Mouse (Mus musculus) erythroblast, embryonic 14.5 days (primary cell): ENCODE measurements around the gene Ank3. TPM values are rescaled to one million over a fixed set of nuclear protein-coding genes. Genes with fewer than 3 reads are reported as not detected.

Experiments
- H3K27me3 ChIP-seq: 2 replicates; pipeline ENCODE4 v1.6.1; 2012; ENCODE audit warnings: inconsistent platforms; ENCODE audit not compliant: control insufficient read depth
- H3K36me3 ChIP-seq: 2 replicates; pipeline ENCODE4 v1.6.1; 2012; ENCODE audit warnings: mild to moderate bottlenecking, inconsistent platforms; ENCODE audit not compliant: control insufficient read depth
- H3K4me1 ChIP-seq: 2 replicates; pipeline ENCODE4 v1.6.1; 2012; ENCODE audit warnings: inconsistent platforms; ENCODE audit not compliant: control insufficient read depth
- H3K4me3 ChIP-seq: replicated peaks from 2 replicates; pipeline ENCODE3; 2012; ENCODE audit warnings: moderate library complexity, mild to moderate bottlenecking, inconsistent platforms
- H3K9me3 ChIP-seq: 2 replicates; pipeline ENCODE4 v1.6.1; 2012; ENCODE audit warnings: low read length, inconsistent platforms, mixed read lengths; ENCODE audit not compliant: control insufficient read depth
- GATA1 ChIP-seq: IDR thresholded peaks from 2 replicates; pipeline ENCODE4 v1.6.1; 2012; ENCODE audit warnings: low read length, inconsistent platforms, mixed read lengths
- TAL1 ChIP-seq: IDR thresholded peaks from 3 replicates; pipeline ENCODE4 v1.6.1; 2012; ENCODE audit warnings: low read length, inconsistent platforms, mixed read lengths
- polyA plus RNA-seq: library from polyadenylated mRNA; stranded (reverse); fragments of >175 nt; gene quantifications from 2 replicates; pipeline ENCODE4 v1.2.3, GENCODE M21; 2012

Gene Ank3
- polyA plus RNA-seq, 1 experiment, result 0.03 TPM

GRCm38 (mm10) chr10:69781491-69781890 is 382.9 kb downstream of the Ank3 start:
- Histone ChIP-seq H3K36me3 (no peaks in the 10 kb centered on the region), H3K9me3 (no peaks in the 10 kb centered on the region), H3K4me1 (peaks cover 14% of the 10 kb centered on the region), H3K4me3 (no peak overlapping the region), H3K27me3 (no peaks in the 10 kb centered on the region)
- TF ChIP-seq TAL1 (no peak), GATA1 (no peak)

- H3K36me3 ChIP-seq, result no peaks in the 10 kb centered on the region
- H3K27me3 ChIP-seq, result no peaks in the 10 kb centered on the region
- H3K4me3 ChIP-seq, result no peak overlapping the region
- TF ChIP-seq TAL1, result no peak
- no peak for TF ChIP-seq GATA1
- no peaks in the 10 kb centered on the region for H3K9me3 ChIP-seq
- peaks cover 14% of the 10 kb centered on the region for H3K4me1 ChIP-seq
Measured at GRCm38 (mm10) chr10:69785235-69785634, 386.7 kb downstream of the Ank3 start.

GRCm38 (mm10) chr10:69785692-69786091 is 387.1 kb downstream of the Ank3 start:
- no peaks in the 10 kb centered on the region for H3K36me3 ChIP-seq
- H3K4me1 ChIP-seq, result peaks cover 14% of the 10 kb centered on the region
- H3K9me3 ChIP-seq, result no peaks in the 10 kb centered on the region
- H3K4me3 ChIP-seq, result no peak overlapping the region
- H3K27me3 ChIP-seq, result no peaks in the 10 kb centered on the region
- TF ChIP-seq TAL1 (no peak), GATA1 (no peak)

DNA sequence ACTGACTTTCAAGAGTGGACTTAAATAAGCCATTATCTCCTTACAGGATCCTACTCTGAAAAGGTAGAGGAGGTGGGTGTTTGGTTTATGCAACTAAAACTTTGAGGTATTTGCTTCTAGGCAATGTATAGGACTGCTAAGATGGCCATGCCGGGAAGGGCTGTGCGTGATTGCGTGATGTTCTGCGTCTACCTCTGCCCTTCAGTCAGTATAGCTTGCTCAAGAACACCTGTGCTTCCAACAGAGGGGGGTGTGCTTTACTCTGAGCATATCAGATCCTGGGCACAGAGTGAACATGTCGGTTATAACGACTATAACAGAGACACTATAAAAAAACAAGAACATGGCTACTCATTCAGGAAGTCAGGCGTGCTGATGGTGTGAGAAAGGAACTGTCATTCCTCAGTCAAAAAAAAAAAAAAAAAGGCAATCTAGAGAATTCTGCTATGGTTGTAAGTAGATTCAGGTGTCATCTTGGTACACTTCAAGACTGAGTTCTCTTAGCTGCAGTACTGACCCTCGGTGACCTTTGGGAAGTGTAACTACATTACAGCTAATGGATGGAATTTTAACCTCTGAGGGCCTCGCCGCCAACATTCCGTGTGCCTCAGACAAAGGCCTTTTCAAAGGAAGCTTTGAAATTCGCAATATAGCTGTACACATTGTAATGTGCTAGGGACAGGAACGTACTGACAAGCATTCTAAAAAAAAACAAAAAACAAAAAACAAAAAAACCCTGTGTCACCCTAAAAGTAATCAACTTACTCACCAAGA is 387.8 kb downstream of the Ank3 start:
- Histone ChIP-seq H3K4me1 (peaks cover 14% of the 10 kb centered on the region), H3K27me3 (no peaks in the 10 kb centered on the region), H3K4me3 (no peak overlapping the region), H3K9me3 (no peaks in the 10 kb centered on the region), H3K36me3 (no peaks in the 10 kb centered on the region)
- TF ChIP-seq GATA1 (no peak), TAL1 (no peak)

DNA sequence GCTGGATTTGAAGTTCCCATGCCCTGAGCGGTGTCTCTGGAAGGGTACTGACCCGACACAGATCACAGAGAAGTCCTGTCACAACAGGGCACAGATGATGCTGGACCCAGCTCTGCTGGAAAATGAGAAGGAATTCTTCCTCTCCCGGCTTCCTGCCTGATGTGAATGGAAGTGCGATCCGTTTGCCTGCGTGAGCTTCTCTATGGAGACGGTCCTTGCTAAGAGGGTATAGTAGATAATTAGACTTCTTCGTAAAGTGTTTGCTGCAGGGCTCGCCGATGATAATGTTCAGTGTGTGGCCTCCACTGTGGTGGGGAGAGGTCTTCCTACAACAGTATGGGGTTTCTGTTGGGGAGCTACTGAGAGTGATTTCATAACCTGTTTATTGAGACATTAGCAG is 388.8 kb downstream of the Ank3 start:
- Histone ChIP-seq H3K9me3 (no peaks in the 10 kb centered on the region), H3K4me3 (no peak overlapping the region), H3K4me1 (peaks cover 14% of the 10 kb centered on the region), H3K27me3 (no peaks in the 10 kb centered on the region), H3K36me3 (no peaks in the 10 kb centered on the region)
- TF ChIP-seq TAL1 (no peak), GATA1 (no peak)

DNA sequence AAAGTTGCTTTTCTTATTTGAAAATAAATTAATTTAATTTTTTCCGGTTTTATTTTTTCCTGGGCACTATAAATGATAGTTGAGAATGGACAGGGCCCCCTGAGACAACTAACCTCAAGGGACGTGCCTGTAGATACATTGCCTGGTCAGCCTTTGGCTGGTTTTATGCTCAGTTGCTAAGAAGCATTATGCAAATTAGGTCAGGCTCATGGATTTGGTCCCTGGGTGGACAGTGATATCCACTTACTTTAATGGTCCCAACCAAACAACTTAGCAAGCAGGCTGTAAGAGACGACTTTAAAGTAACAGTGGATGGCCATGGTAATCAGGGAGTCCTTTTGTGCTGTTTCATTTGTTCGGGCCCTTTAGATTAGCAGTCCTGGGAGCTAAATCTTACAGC is 392.0 kb downstream of the Ank3 start:
- Histone ChIP-seq H3K9me3 (peaks cover 2% of the 10 kb centered on the region; the same call in 1 of the 2 replicates), H3K4me3 (no peak overlapping the region), H3K27me3 (no peaks in the 10 kb centered on the region), H3K4me1 (peaks cover 5% of the 10 kb centered on the region), H3K36me3 (no peaks in the 10 kb centered on the region)
- no peak for TF ChIP-seq TAL1
- no peak for TF ChIP-seq GATA1

GRCm38 (mm10) chr10:69791951-69792350 is 393.4 kb downstream of the Ank3 start:
- no peak for TF ChIP-seq GATA1
- no peak for TF ChIP-seq TAL1
- Histone ChIP-seq H3K9me3 (peaks cover 2% of the 10 kb centered on the region; the same call in 1 of the 2 replicates), H3K36me3 (no peaks in the 10 kb centered on the region), H3K27me3 (no peaks in the 10 kb centered on the region), H3K4me1 (no peaks in the 10 kb centered on the region), H3K4me3 (no peak overlapping the region)

- Histone ChIP-seq H3K9me3 (peaks cover 2% of the 10 kb centered on the region; the same call in 1 of the 2 replicates), H3K36me3 (no peaks in the 10 kb centered on the region), H3K4me3 (no peak overlapping the region), H3K27me3 (no peaks in the 10 kb centered on the region), H3K4me1 (no peaks in the 10 kb centered on the region)
- no peak for TF ChIP-seq GATA1
- TF ChIP-seq TAL1, result no peak
Measured at GRCm38 (mm10) chr10:69792400-69792799, 393.8 kb downstream of the Ank3 start.

DNA sequence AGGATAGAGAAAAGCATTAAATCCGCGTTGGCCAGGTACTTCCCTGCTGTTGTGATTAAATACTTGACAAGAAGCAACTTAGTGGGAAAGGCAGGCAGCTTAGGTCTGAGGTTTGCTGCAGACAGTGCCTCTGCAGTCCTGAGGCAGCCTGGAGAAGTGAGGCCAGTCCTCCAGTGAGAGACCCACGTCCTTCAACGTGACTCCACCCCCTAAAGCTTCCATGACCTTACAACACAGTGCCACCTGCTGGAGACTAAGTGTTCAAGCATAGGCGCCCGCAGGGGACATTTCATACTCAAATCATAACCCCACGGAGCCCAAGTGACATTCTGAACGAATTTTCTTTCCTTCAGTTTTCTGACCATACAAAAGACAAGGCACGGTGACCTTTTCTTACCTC is 394.5 kb downstream of the Ank3 start:
- Histone ChIP-seq H3K4me3 (no peak overlapping the region), H3K9me3 (peaks cover 2% of the 10 kb centered on the region; the same call in 1 of the 2 replicates), H3K36me3 (no peaks in the 10 kb centered on the region), H3K27me3 (no peaks in the 10 kb centered on the region), H3K4me1 (no peaks in the 10 kb centered on the region)
- TF ChIP-seq GATA1, result no peak
- no peak for TF ChIP-seq TAL1
